Mouse (Mus musculus) embryo, embryonic 11.5 days (tissue): ENCODE results near the gene Nav2.

Source experiments
- DNase-seq: peaks from one replicate; pipeline ENCODE4 v3.0.0-alpha.2; 2012; ENCODE audit warnings: low read depth, low spot score

Nav2 gene

GRCm38 (mm10) chr7:48934816-48935215 is 26.3 kb downstream of the Nav2 start:
- no peak for DNase-seq

- DNase-seq: no peak
Measured at GRCm38 (mm10) chr7:48937562-48937961, 29.0 kb downstream of the Nav2 start.

GRCm38 (mm10) chr7:48938190-48938589 is 29.7 kb downstream of the Nav2 start:
- DNase-seq: no peak

GRCm38 (mm10) chr7:48948381-48949108 is 40.0 kb downstream of the Nav2 start:
- no peak for DNase-seq

GRCm38 (mm10) chr7:48954501-48954900 is 46.0 kb downstream of the Nav2 start:
- DNase-seq: no peak

- DNase-seq: peak; percentile 70
Measured at GRCm38 (mm10) chr7:48958528-48959315, 50.2 kb downstream of the Nav2 start.

GRCm38 (mm10) chr7:48959316-48959661 is 50.8 kb downstream of the Nav2 start:
- no peak for DNase-seq

- DNase-seq: no peak
Measured at GRCm38 (mm10) chr7:48960152-48960551, 51.6 kb downstream of the Nav2 start.

- no peak for DNase-seq
Measured at GRCm38 (mm10) chr7:48961501-48961900, 53.0 kb downstream of the Nav2 start.

- DNase-seq: no peak
Measured at GRCm38 (mm10) chr7:48961935-48962334, 53.4 kb downstream of the Nav2 start.

- no peak for DNase-seq
Measured at GRCm38 (mm10) chr7:48963112-48963511, 54.6 kb downstream of the Nav2 start.

GRCm38 (mm10) chr7:48963554-48963953 is 55.0 kb downstream of the Nav2 start:
- no peak for DNase-seq

- DNase-seq: no peak
Measured at GRCm38 (mm10) chr7:48965796-48966512, 57.4 kb downstream of the Nav2 start.

- DNase-seq: no peak
Measured at GRCm38 (mm10) chr7:48981013-48981412, 72.5 kb downstream of the Nav2 start.

GRCm38 (mm10) chr7:48981814-48982213 is 73.3 kb downstream of the Nav2 start:
- DNase-seq: no peak

GRCm38 (mm10) chr7:48982573-48982972 is 74.1 kb downstream of the Nav2 start:
- no peak for DNase-seq

- no peak for DNase-seq
Measured at GRCm38 (mm10) chr7:48991911-48992552, 83.5 kb downstream of the Nav2 start.

GRCm38 (mm10) chr7:48995171-48995570 is 86.7 kb downstream of the Nav2 start:
- peak; percentile 41 for DNase-seq

GRCm38 (mm10) chr7:48995701-48996100 is 87.2 kb downstream of the Nav2 start:
- no peak for DNase-seq

GRCm38 (mm10) chr7:48996829-48997228 is 88.3 kb downstream of the Nav2 start:
- DNase-seq: no peak

- DNase-seq: no peak
Measured at GRCm38 (mm10) chr7:48998097-48998496, 89.6 kb downstream of the Nav2 start.

- DNase-seq: no peak
Measured at GRCm38 (mm10) chr7:48998595-48998994, 90.1 kb downstream of the Nav2 start.
